Mouse (Mus musculus): ENCODE results near the gene Arpc4.
"Not testable (repeated sequence)": the region's sequence is repeated elsewhere in the genome, so short reads cannot be mapped to it uniquely, and the experiment has no call there.

The Arpc4 gene

GRCm38 (mm10) chr6:113377496-113378385, at the start of gene Arpc4, which contains the start of gene Tada3:
Gene Arpc4 (plus strand): TSS chr6:113378115.
Gene Tada3 (minus strand): TSS chr6:113377883.
- peak; percentile 95 for DNase-seq

DNA sequence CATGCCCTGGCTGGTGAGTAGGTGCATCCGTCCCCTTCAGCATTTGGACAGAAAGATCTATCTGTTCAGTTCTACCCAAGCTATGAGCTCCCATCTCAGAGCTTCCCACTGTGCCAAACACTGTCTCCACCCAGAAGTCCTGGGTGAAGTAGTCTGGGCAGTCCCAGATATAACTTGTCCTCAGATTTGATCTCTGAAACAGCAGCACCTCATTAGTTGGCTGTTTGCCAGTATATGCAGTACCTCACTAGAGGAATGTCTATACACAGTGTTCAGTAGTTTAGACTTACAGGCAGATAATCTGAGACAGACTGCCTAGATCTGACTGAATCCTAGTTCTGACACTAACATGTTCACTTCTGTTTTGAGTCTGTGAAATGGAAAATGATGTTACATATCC, 48.5 kb upstream of the Arpc4 start:
- DNase-seq = no peak

DNA sequence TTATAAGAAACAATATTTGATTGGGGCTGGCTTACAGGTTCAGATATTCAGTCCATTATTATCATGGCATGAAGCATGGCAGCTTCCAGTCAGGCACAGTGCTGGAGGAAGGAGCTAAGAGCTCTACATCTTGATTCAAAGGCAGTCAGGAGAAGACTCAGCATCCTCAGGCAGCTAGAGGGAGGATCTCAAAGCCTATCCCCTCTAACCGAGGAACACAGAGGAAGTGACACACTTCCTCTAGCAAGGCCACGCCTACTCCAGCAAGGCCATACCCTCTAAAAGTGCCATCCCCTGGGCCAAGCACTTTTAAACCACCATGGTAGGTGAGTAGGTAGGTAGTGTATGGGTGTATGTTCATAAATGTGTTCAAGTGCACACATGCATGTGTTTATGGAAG, 47.4 kb upstream of the Arpc4 start:
- DNase-seq = peak; percentile 34

DNA sequence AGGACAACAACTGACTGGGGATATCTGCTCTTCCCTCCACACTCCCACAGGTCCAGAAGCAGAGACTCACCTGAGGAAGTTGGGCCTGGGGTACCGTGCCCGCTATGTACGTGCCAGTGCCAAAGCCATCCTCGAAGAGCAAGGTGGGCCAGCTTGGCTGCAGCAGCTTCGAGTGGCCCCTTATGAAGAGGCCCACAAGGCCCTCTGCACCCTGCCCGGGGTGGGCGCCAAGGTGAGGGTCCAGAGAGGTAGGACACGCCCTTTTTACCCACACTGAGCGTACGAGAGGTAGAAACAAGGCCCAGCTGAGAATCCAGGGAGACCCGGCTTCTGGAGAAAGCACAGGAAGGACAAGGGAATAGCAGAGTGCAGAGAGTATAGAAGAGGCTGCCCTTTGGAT, 46.2 kb upstream of the Arpc4 start:
- no peak for DNase-seq

GRCm38 (mm10) chr6:113332734-113333133, 45.2 kb upstream of the Arpc4 start:
- not testable (repeated sequence) for DNase-seq

GRCm38 (mm10) chr6:113333137-113333950, 44.6 kb upstream of the Arpc4 start:
- DNase-seq = peak; percentile 72

GRCm38 (mm10) chr6:113334216-113334615, 43.7 kb upstream of the Arpc4 start:
- no peak for DNase-seq

DNA sequence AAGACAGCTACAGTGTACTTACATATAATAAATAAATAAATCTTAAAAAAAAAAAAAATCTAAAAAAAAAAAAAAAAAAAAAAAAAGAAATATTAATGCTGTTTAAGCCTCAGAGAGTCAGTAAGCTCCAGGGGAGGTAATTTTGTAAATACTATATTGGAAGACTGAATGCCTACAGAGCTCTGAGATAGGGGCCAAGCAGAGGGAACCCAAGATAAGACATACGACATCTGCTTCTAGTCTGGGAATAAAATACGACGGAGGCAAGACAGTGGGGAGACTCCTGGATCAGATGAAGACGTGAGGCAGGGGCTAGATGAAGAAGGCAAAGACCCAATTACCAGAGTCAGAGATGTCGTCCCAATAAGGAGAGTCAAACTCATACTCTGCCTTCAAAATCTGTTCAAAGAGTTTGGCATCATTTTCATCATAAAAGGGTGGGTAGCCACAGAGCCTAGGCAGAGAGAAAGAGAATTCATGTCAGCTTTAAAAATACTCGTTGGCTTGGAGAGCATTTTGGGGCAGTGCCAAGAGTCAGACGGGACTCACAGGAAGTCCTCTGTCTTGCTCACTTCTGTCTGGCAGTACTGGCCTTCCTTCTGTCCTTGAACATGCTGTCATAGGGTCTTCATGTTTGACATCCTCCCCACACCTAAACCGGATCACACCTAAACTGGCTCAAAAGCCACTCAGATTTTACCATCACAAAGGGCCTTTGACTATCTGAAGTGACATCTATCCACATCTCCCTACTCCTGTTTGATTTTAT, 40.9 kb upstream of the Arpc4 start:
- peak; percentile 44 for DNase-seq

DNA sequence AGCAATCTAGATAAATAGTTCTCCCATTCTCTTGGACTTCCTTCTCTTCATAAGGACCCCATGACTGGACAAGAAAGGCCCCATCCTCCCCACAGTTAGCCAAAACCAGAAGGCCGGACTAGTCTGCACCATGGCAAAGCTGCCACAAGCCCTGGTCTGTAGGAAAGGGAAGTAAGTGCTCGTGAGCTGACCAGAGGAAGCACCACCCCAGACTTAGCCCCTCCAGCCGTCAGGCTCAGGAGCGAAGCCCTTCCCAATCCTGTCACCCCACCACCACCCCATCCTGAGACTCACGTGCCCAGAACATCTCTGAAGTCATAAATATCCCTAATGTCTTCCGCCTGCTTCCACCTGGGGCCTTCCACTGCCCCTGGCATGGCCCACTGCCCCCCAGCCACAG, 36.3 kb upstream of the Arpc4 start:
- DNase-seq = no peak

- no peak for DNase-seq
Measured at GRCm38 (mm10) chr6:113342297-113342696, 35.6 kb upstream of the Arpc4 start.

GRCm38 (mm10) chr6:113343177-113344092, 34.5 kb upstream of the Arpc4 start, which contains the start of gene Camk1:
Gene Camk1 (minus strand): TSS chr6:113343984.
- DNase-seq = peak; percentile 90

- DNase-seq = peak; percentile 92
Measured at GRCm38 (mm10) chr6:113344321-113344720, 33.6 kb upstream of the Arpc4 start.

DNA sequence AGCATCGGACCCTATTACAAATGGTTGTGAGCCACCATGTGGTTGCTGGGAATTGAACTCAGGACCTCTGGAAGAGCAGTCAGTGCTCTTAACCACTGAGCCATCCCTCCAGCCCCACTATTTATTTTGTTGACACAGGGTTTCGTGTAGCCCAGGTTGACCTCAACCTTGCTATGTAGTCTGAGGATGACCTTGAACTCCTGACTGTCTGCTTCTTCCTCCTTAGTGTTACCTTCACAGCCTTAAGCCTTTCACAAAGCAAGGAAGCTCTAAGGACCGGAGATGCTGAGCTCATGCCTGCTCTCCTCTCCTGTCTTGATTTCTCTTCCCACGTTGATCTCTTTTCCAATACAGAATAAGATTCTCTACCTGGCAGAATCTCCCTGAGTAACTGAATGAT, 31.0 kb upstream of the Arpc4 start:
- DNase-seq = no peak

- no peak for DNase-seq
Measured at GRCm38 (mm10) chr6:113350538-113350937, 27.4 kb upstream of the Arpc4 start.

DNA sequence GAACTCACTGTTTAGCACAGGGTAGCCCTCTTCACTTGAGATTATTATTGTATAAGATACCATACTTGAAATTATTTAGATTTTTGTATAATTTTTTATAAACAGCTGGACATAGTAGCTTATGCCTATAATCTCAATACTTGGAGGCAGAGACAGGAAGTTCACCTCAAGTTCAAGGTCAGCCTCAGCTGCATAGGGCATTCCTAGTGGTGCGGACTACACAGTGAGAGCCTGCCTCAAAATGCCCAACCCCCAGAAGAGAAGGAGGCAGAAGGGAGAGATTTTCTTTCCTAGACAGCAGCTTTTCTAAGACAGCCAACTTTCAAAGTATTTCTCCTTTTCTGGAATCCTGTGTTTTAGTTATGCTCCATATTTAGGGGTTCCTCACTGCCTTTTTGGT, 26.8 kb upstream of the Arpc4 start:
- DNase-seq = no peak

DNA sequence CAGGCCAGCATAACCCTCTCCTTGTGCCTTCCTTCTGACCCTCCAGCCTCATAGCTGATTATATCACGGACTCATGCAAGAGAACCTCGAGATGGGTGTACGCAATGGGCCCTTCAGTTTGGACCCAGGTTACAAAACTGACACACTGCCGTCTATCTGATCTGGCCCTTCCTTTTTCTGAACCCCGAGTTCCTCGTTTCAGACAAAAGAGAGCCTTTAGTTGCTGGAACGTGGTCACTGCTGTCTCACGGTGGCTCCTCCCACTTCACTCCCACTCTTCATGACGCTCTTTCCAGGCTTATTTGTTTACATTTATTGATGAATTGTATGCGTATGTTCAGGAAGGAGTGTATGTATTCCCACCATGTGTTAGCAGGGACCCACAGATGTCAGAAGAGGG, 26.3 kb upstream of the Arpc4 start:
- no peak for DNase-seq

- no peak for DNase-seq
Measured at GRCm38 (mm10) chr6:113352820-113353219, 25.1 kb upstream of the Arpc4 start.

DNA sequence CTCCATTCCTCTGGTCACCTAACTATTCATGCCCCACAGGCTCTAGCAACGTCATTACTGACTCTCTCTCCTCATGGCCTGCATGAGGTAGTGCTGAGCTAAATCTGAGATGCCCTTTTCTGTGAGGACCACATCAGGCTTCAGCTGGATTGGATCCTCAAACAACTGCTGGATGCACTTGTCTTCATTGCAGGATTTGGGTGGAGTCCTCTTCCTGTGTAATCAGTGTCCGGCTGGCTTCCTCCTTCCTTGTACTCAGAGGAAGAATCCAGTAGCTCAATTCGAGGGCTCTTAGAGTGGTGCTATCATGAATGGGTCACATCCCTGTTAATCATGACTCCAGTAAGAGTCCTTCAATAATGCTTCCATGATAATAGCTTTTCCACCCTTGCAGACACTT, 24.2 kb upstream of the Arpc4 start:
- DNase-seq = peak; percentile 33

DNA sequence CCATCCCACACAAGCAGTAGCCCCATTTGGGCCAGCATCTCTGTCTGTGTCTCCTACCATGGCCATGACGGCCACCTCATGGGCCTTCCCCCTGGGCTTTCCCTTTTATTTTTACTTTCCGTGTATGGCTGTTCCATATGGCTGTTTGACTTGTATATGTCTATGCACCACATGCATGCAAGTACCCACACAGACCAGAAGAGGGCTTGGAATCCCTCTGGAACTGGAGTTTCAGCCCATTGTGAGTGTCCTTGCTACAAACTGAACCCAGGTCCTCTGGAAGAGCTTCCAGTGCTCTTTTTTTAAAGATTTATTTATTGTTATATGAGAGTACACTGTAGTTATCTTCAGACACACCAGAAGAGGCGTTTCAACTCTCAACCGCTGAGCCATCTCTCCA, 16.4 kb upstream of the Arpc4 start:
- DNase-seq = no peak

DNA sequence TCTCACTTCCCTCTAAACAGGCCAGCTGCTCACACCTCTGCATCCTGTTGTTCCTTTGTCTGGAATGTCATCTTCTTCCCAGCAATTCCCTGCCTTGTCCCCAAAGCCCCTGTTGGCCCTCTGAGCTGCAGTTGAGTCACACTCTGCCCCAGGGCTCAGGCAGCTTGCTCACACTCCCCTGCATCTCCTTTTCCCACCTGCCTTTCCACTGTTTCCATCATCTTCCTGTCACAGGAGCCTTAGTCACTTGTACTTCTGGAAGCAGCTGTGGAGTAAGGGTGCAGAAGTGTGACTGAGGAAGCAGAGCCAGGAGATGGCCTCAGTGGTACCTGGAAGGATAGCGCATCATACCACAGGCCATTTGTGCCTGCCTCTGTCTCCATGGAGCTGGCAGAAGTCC, 15.7 kb upstream of the Arpc4 start:
- DNase-seq = no peak

- no peak for DNase-seq
Measured at GRCm38 (mm10) chr6:113364518-113365135, 13.3 kb upstream of the Arpc4 start.

Measured in lung, postnatal 10 days (tissue).